Mouse (Mus musculus): ENCODE results near the gene Adcy3.

Gene Adcy3

GRCm38 (mm10) chr12:4132941-4133846 lies at the start of gene Adcy3:
Gene Adcy3, plus strand, starts transcription at chr12:4133103.
- DNase-seq (ENCODE audit: low read depth, low spot score): peak; percentile 78

DNA sequence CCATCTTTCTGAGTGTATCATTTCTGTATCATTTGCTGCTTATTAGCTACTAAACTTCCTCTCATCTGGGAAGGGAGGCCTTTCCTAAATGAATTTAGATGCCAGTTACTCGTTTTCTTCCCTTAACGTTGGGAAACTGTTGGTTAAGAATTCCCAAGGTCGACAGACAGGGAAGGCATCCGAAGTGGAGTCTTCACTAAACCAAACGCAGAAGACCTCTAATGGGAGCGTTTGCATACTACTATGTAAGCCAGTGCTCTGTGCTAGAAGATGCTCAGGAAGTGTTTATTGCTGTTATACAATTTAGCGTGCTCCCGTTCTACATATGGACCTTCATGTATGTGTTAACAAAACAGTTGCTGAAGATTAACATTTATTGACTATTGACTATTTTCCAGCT lies 49.5 kb upstream of the Adcy3 start:
- DNase-seq (ENCODE audit: low read depth, low spot score): no peak

DNA sequence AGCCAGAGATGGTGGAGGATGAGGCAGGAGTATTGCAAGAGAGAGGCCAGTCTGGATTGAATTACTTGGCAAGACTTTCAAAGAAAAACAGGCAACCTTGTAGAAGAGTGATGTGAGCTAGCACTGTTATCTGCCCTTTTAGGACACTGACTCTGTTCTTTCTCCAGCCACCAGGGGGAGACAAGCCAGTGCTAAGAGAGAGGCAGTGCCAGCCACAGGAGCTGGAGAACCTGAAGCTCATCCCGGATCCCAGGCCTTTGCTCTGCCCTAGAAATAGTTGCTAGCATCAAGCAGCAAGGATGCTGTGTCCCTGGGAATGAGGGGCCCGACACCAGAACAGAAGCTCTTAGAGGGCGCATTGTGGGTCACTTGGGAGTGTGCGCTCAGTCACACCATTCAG lies 25.5 kb upstream of the Adcy3 start:
- peak; percentile 76 for DNase-seq (ENCODE audit: low read depth, low spot score)

GRCm38 (mm10) chr12:4116132-4116531 lies 16.8 kb upstream of the Adcy3 start:
- DNase-seq (ENCODE audit: low read depth, low spot score): no peak

DNA sequence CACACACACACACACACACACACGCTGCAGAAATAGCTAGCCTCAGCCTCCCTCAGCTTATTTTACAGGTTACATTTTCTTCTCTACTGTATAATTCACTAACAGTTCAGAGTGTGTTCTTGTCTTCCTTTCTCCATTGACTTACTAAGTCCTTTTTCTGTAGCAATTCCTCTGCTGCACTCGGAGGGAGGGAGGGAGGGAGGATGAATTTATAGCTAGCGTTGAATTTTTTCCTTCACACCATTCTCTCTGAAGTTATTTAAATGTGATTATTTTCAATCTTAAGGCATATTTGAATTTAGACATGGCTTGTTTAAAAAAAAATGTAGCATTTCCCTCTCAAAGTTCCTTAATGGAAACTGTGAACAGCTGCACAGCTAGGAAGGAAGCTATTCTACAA lies 15.8 kb upstream of the Adcy3 start:
- no peak for DNase-seq (ENCODE audit: low read depth, low spot score)

DNA sequence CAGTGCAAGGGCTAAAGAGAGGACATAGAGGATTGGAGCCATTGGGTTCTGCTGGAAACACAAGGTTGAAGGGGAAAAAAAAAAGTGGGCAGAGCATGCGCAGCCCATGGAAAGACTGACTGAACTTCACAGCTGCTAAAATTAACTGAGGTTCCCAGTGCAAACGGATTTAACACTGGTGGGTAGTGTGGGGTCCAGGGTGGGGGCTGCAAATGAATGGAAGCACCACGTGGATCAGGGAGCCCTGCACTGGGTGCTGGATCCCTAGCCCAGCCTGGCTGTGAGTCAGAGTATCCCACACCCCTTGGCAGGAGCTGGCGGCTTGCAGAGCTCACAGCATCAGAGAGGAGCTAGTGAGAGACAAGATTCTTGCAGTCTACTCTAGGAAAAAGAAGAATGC lies 15.3 kb upstream of the Adcy3 start:
- DNase-seq (ENCODE audit: low read depth, low spot score): no peak

DNA sequence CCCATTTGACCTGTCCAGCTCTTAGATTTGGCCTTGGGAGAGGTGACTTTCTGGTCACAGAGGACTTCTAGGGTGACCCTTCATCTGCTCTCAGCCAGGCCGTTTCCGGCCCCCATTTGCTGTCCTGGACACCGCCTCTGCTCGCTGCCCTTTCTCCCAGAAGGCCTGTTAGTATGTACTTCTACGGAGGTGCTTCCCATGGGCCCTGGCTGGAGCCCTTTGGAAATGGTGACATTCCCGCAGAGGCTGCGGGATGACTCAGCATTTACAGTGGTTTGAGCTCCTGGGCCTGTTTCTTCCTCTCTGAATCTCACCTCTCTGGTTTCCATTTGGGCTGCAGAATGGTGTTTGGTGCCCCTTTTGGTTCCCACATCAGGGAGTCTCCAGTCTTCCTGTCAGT lies 5.6 kb upstream of the Adcy3 start:
- DNase-seq (ENCODE audit: low read depth, low spot score): peak; percentile 58

DNA sequence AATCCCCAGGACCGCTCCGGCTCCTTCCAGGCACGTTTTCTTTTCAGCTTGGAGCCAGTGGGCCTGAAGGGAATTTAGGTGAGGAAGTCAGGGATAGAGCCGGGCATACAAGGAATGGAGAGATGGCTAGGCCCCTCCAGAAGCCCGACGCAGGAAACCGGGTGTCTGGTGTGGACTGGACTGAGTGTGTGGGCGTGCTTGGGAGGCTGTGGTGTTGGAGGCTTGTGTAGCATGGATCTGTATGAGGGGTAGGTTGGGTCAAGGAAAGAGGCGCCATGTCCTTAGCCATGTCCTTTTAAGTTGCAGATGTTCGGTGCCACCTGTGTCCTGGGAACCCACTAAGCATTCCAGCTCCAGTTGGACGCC lies 927 bp downstream of the Adcy3 start:
- DNase-seq (ENCODE audit: low read depth, low spot score): no peak

DNA sequence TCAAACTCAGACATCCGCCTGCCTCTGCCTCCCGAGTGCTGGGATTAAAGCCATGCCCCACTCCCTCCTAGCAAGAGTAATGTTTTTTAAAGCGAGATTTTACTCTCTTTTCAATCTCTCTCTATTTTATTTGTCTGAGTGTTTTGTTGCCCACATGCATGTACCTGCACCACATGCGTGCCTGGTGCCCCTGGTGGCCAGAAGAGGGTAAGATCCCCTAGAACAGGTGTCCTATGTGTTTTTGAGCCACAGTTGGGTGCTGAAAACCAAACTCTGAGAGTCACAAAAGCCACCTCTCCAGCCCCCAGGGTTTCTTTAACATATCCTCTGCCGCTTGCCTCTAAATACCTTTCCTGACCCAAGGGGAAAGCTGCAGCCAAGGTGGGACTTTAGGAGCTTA lies 10.3 kb downstream of the Adcy3 start:
- DNase-seq (ENCODE audit: low read depth, low spot score): peak; percentile 59

GRCm38 (mm10) chr12:4150936-4151335 lies 18.0 kb downstream of the Adcy3 start:
- DNase-seq (ENCODE audit: low read depth, low spot score): no peak

- no peak for DNase-seq (ENCODE audit: low read depth, low spot score)
Observed at GRCm38 (mm10) chr12:4151969-4152368, 19.1 kb downstream of the Adcy3 start.

DNA sequence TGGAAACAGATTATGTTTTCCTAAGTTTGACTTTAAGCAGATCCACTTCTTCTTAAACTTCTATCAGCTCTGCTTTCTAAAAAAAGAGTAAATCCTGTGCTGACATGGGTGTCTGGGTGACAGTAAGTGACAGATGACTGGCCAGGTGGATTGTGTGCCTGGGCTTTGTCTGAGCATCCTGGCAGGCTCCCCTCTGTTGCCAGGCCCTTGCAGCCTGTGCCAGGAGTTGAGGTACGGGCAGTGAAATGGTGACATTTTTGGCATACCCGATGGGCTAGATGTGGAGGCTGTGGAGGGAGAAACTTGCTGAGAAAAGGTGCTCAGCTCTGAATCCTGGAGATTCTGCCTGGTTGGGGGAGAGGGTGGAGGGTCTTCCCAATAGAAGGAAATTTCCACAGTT lies 24.6 kb downstream of the Adcy3 start:
- no peak for DNase-seq (ENCODE audit: low read depth, low spot score)

GRCm38 (mm10) chr12:4158179-4158578 lies 25.3 kb downstream of the Adcy3 start:
- no peak for DNase-seq (ENCODE audit: low read depth, low spot score)

DNA sequence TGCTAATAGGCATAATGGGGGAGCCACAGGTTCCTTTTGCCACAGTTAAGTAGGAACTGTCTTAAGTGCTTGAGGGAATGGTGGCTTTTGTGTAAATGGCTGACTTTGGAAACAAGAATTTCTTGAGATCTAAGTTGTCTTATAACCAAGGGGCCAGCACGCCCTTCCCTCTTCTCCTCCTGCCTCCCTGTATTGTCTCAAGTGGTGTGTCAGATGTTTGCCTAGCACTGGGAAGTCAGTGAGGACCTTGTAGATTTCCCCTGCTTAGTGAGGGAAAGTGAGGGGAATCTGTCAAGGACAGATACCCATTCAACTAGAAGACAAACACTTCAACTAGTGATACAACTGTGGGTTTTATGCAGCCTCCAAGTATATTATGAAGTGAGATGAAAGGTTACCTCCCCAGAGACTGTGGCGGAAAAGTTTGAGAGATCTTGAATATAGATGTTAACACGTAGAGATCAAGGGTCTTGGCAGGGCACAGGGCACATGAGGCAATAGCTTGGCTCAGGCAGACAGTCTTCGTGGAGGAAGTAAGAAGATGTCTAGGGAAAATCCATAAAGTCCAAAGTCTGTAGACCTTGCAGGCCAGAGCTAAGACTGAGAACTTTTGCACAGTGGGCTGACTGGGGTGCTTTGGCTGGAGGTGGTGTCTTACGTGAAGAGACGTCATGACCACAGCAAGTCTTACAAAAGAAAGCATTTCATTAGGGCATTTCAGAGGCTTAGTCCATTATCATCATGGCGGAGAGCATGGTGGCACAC lies 26.1 kb downstream of the Adcy3 start:
- DNase-seq (ENCODE audit: low read depth, low spot score): no peak

DNA sequence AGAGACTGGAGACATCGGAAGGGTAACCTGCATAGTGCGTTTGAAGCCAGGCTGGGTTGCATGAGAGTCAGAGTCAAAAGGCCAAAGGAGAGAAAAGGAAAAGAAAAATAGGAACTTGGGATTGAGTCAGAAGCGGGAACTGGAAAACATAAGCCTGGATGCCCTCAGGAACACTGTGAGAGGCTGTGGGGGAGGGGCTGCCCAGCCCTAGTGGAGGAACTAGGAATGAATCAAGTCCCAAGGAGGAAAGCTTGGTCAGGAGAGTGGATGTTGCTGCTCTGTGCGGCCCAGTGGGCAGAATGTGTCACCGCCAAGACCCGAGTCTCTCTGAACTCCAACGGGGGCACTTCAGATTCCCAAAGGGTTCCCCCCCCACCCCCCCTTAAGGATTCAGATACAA lies 27.4 kb downstream of the Adcy3 start:
- peak; percentile 64 for DNase-seq (ENCODE audit: low read depth, low spot score)

DNA sequence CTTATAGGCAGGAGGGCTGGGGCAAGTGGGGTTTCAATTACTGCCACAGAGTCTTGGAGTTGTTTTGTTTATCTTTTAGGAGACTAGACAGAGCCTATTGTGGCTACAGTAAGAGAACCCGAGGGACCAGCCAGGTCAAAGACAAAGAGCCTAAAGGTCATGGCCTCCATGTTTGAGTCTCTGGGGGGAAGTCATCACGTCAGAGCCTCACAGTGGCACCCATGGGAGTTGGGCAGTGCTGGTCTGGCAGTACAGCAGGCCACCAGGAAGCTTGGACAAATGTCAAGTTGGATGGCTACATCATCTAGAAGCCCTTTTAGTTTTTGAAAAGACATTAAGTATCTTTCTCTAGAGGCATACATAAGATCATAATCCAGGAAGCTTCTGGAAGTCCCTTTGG lies 30.0 kb downstream of the Adcy3 start:
- no peak for DNase-seq (ENCODE audit: low read depth, low spot score)

DNA sequence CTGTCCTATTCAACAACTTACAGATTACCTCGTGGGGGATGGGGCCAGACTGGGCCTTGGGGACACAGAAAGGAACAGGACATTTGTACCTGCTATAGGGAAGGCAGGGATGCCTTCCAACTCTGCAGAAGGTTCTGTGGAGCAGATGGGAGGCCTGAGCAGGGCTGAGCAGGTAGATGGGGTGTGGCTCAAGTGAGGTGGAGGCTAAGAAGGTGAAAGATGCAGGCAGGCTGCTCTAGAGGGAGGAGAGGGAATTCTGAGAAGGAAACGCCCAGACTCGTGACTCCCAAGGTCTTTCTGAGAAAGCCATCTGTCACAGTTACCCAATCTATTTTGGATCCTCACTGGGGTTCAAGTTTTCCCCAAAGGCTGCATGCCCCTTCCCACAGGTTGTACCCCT lies 34.1 kb downstream of the Adcy3 start:
- DNase-seq (ENCODE audit: low read depth, low spot score): no peak

DNA sequence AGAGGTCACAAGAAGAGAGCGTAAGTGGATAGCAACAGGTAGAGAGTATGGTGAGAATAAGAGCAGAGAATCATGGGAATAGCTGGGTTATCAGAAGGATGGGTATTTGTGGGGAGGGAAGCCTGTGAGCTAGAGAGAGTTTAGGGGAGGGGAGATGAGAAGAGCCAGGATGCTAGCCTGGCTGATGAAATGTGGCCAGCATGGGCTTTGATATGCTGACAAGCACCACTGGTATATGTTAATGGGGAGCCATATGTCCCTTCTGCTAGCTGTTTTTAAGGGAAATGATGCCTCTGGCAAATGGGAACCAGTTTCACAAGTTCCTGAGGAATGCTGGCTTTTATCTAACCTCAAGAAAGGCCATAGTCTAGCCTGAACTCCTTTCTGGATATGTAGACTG lies 36.2 kb downstream of the Adcy3 start:
- no peak for DNase-seq (ENCODE audit: low read depth, low spot score)

DNA sequence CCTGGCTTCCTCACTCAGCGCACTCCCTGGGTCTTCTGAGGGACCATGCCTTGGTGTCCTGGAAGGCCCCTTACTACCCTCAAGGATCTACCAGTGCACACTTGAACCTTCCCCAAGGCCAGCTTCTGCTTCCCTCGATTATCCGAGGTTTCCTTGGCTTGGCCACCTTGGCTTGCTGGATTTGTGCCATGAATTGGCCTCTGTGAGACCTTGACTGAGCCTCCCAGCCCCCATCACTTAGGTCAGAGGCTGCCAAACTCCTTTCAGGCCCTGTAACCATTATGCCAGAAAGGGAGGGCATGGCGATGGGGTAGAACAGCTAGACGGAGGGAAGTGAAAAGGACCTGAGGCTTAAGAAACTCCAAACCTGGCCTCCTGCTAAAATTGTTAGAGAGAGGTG lies 36.7 kb downstream of the Adcy3 start:
- DNase-seq (ENCODE audit: low read depth, low spot score): no peak

GRCm38 (mm10) chr12:4173108-4173790 lies 40.3 kb downstream of the Adcy3 start:
- DNase-seq (ENCODE audit: low read depth, low spot score): no peak

- no peak for DNase-seq (ENCODE audit: low read depth, low spot score)
Observed at GRCm38 (mm10) chr12:4178839-4179238, 45.9 kb downstream of the Adcy3 start.

- peak; percentile 79 for DNase-seq (ENCODE audit: low read depth, low spot score)
Observed at GRCm38 (mm10) chr12:4179671-4180233, 46.8 kb downstream of the Adcy3 start.
